Mouse (Mus musculus) telencephalon, adult 2 months (tissue): Measurements from ENCODE around the gene Tmem183a.

Experiments used
- DNase-seq: peaks from one replicate; pipeline ENCODE4 v3.0.0-alpha.2; 2011; ENCODE audit warnings: low read depth, low spot score

The Tmem183a gene

DNA sequence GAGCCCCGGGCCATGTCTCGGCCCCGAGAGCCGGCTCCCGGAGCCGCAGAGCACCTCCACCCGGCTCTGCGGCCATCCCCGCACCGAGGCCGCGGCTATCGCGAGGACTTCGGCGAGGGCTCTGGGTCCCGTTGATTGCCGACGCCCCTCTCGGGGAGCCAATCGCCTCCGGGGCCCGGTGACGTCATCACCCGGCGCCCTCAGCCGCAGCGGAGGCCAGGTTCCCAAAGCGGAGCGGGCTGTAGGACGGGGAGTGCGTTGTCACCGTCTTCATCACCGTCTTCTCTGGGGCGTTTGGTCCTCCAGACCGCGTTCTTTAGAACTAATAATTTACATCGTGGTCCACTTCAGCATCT lies at the start of gene Tmem183a:
Gene Tmem183a (minus strand): TSS at position 123 of the 356 bp plus-strand sequence.
- peak; percentile 90 for DNase-seq

DNA sequence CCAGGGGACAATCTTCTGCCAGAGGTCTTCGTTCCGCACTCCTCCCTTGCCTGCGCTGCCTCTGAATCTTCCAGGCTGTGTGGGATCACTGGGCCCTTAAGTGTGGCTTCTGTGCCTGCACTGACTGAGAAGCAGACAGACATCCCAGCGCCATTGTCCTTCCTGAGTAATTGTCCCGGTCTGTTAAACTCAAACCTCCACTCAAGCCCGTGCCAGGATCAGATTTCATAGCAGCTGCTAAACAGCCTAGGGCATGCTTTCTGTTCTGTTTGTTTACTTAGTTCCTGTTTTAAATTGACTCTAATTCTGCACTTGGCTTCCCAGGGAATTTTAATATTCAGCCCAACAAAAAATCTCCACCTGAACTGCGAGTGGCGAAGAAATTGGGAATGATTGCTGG lies 46.3 kb upstream of the Tmem183a start:
- DNase-seq: no peak

DNA sequence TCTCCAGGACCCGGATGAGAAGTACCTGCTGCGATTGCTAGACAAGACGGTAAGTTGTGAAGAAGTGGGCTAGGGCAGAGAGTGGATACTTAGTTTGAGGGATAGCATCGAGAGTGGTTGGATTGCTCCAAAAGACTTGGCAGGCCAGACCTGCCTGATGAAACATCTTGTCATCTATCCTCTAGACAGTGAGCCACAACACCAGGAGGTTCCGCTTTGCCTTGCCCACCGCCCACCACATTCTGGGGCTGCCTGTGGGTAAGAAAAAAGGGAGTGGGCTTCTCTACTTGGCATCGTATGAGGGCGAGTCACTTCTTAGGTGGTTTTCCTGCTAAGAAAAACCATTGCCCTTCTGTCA lies 44.6 kb upstream of the Tmem183a start:
- no peak for DNase-seq

DNA sequence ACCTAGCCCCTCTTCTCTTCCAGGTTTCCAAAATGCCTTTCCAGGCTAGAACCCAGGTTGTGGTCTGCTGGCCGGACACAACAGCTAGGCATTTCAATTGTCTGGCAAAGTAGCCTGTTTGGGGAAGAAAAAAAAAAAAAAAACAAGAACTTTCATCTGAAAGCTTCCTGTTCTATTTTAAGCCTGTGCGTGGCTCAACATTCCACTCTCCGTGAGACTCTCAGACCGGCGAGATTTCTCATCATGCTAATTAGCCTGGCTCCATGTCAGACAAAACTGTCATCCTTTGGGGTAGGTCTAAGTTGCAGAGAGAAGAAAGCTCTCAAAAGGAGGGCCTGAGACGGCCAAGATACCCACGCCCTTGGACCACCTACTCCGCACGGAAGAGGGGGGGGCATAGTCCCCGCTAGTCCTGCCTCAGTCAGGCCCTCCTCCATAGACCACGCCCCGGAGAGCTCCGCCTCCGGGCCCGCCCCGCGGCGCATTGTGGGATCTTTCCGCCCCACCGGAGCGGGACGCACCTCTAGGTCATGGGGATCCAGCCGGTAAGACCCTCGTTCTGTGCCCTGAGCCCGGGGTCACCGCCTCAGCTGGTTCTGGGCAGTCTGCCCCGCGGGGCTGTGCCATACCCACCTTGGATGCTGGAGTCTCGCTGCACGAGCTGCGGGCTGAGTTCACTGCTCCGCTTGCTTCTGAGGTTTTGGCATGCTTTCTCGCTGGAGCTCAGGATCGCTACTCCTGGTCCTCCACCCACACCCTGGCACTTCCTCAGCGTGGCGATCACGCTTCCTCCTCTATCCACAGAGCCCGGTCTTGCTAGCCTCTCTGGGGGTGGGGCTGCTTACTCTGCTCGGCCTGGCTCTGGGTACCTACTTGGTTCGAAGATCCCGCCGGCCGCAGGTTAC lies 44.0 kb upstream of the Tmem183a start, which contains the start of gene Cyb5r1:
Gene Cyb5r1 (plus strand): TSS at position 51 of the 905 bp plus-strand sequence.
- DNase-seq: peak; percentile 33

DNA sequence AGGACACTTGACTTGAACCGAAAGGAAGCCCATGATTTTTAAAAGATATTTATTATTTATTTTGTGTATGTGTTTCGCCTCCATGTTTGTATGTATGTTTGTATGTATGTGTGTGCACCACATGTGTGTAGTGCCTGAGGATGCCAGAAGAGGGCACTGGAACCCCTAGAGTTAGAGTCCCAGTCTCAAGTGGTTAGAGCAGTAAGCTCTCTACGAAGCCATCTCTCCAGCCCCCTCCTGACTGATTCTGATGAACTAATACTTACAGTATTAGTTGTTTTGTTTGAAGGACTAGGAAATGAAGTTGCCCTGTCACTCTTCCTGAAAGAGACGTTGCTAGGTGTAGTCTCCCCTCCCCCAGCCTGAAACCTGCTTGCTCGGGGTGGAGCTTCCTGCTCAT lies 38.0 kb upstream of the Tmem183a start:
- DNase-seq: no peak

DNA sequence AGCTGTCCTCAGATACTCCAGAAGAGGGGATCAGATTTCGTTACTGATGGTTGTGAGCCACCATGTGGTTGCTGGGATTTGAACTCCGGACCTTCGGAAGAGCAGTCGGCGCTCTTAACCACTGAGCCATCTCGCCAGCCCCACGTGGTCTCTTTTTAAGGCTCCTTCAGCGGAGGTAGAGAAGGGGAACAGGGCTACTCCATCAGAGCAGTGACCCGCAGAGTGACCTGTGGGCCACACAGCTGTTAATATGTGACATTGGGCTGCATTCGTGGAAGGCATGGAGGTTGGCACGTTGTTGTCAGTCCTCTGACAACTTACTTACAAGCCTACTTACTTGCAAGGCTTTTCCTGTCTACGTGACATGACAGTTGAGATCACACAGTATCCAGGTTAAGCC lies 36.4 kb upstream of the Tmem183a start:
- no peak for DNase-seq

DNA sequence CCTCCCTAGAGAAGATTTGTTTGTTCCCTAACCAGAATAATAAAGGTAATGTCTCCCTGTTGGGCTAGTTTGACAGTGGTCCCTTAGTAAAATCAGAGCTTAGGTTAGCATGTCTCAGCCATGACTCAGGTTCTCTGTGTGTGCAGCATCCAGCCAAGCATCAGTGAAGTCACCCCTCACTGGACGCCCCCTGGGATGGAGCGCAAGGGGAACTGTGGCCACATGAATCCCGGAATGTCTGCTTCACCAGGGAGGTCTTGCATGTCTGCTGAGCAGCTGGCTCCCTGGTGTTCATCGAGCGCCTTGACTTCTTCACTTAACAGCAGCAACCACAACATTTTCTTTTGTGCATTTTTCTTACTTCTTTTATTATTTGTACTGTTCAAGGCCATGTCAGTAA lies 32.0 kb upstream of the Tmem183a start:
- no peak for DNase-seq

DNA sequence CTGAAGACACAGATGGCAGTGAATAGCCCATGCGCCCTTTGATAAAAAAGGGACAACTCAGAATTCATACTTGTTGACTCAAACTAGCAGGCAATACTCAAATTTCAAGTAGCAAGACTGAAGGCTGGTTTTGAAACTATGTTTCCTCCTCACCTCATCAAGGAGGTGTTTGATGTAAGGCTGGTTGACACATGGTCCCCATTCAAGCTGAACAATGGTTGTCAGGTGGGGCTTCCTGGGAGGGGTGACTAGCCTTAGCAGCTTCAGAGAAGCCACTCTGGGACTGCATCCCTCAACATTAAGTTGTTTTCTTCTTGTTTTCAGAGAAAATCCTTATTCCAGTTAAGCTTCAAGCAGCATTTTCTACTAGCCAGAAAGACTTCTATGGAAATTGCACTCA lies 23.9 kb upstream of the Tmem183a start, which contains the start of gene 4933406M09Rik:
Gene 4933406M09Rik (plus strand): TSS at position 275 of the 400 bp plus-strand sequence.
- no peak for DNase-seq

DNA sequence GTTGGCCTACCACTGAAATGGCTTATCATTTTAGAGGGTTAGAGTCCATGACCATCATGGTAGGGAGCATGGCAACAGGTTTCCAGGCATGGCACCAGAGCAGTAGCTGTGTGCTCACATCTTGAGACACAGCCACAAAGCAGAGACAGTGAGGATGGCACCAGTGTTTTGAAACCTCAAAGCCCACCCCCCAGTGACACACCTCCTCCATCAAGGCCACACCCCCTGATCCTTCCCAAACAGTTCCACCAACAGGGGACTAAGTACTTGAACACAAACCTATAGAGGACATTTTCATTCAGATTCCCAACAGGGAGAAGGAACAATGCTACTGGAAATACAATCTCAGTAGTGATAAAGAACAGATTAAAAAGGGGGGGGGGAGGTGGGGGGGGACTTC lies 23.4 kb upstream of the Tmem183a start:
- no peak for DNase-seq

DNA sequence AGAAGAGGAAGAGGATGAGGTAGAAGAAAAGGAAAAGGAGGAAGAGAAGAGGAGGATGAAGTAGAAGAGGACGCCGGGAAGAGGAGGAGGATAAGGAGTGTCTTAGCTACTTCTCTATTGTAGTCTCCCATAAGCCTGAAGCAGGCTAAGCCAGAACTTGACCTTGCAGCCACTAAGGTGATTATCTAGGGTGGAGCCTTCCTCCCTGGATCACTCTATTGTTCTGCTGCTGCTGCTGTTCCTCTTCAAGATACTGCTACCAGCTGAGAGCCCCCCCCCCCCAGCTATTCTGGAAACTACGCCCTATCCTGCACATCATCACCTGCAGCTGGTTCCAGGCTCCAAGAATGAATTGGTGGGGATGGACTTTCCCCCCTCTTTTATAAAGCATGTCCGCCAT lies 22.8 kb upstream of the Tmem183a start:
- DNase-seq: no peak

DNA sequence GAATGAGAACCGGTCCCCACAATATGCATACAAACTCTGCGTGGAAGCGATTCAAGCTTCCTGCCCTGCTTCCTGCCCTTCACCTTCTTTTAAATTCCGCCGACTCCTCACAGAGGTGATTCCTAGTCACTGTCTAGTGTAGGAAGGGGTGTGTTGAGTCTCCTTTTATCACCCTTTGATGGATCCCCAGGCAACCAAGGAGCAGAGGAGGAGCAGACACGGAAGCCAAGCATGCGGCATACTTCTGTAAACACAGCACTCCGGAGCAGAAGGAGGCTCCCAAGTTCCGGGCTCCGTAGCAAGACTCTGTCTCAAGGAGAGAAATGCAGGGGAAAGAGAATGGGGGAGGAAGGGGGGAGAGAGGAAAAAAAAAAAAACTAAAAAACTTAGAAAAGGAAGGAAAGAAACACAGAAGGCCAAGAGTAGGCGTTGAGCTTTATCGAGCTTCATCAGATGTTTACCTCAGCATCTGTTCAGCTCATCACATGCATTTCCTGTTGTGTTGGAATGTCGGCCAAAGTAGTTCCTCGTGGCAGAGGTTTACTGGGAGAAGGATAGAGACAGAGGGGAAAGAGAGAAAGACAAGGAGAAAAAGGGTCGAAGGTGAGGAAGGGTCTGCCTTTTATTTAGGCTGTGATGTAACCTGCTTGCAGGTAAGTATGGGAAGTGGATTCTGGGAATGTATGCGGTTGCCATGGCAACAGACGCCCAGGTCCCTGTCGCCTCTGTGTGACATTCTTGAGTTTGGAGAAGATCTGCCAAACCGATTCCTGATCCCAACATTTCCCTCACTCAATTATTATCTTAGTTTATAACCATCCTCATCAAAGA lies 20.2 kb upstream of the Tmem183a start:
- peak; percentile 34 for DNase-seq

DNA sequence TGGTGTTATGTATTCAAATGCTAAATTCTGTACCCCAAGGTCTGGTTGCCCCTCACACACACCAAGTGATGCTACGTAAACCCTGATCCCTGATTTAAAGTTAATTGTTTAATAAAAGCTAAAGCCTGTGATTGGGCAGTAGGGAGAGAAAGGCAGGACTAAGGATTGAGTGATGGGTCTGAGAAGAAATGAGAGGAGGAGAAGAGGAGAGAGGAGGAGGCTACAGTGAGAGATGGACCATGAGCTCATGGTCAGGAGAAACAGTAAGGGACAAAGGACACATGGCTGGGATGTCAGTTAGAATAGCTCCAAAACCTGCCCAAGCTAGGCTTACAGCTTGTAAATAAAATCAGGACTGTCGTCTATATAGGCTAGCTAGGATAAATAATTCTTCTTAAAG lies 19.3 kb upstream of the Tmem183a start:
- no peak for DNase-seq

DNA sequence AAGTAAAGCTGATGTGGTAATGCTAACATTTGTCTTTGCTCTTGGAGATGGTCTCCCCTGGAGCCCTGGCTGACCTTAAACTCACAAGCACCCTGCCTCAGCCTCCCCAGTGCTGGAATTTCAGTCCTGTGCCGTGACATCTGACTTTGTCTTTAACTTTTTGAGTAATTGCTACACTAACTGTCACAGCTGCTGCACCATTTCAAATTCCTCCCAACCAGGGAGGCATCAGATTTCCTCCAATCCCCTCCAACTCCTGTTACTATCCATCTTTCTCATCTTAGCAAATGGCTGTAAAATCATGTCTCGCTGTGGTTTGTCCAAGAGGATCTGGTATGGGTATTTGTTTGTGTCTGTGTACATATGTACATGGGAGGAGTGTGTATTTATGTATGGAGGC lies 12.3 kb upstream of the Tmem183a start:
- DNase-seq: no peak

DNA sequence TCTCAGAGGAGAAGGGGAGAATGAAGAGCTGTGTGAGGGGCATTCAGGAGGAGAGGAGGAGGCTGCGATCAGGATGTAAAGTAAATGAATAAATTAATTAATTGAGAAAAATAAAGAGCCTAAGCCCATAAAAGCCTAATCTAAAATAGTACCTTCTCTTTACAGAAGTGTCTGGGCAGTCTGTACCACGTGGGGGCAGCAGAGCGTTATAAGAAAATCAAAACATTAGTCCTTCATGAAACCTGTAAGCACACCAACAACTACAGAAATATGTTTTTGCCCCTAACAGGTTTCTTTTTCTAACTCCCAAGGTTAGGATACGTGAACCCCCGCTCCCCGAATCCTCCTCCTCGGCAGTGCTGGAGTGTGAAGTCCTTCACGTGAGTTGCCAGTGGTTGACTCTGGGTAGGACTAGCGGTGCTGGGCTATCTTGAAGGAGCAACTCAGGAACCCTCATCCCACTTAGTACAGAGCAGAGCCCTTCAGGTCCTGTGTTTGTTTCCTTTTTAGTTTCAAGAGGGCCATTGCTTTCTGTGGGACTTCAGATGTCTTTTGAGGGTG lies 7.1 kb upstream of the Tmem183a start:
- DNase-seq: no peak

DNA sequence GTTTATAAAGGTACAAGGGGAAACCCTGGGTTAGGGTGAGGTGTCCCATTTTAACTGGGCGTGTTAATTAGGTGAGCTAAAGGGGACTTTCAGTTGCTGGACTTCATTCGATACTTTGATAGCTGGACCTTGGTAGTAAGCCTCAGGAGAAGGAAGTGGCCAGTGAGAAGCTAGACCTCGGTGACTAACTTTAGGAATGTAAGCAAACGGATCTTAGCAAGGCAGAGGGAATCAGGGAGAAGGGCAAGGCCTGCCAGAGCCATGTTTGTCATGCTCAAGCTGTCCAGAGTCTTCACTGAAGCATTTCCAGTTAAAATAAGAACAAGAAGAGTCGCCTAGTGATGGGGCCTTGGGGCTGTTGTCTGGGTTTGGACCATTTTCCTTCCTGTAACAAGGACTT lies 3.7 kb upstream of the Tmem183a start:
- no peak for DNase-seq

DNA sequence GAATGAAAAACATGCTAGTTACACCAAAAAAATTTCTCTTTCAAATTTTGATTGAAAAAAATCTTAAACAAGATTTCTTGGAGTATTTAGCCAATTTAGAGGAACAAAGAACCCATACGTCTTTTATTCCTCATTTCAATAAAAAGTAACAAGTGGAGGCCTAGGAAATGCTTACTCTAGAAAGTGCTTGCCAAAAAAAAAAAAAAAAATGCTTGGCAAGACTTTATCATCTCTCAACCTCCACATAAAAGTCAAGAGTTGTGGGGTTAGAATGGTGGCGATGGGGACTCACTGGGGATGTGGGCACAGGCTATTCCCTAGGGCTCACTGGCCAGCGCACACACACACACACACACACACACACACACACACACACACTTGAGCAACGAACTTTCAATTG lies 1.4 kb upstream of the Tmem183a start:
- no peak for DNase-seq

DNA sequence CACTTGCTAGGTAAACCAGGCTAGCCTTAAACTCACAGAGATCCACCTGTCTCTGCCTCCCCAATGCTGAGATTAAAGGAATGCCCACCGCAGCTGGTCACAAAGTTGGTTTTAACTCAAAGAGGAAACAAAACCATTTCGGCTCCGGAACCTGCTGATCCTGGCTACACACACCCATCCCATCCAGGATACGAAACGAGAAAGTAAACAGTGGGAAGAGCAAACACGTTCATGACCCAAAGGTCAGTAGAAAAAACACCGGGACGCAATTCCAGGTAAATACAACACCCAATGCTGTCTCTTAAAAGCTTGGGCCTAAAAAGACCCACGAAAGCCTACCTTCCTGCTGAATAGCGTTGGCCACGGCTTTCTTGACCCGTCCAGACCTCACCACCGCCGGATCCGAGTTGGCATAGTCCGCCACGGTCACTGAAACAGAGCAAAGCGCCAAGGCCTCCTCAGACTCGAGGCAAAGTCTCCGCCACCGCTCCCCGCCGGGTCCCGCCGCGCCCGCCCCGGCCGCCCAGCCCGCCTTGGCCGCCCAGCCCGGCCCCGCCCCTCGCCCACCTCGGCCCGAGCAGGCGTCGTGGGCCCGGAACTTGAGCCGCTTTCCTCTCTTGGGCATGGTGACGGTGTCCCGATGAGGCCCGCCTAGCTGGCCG lies 453 bp downstream of the Tmem183a start:
- no peak for DNase-seq

DNA sequence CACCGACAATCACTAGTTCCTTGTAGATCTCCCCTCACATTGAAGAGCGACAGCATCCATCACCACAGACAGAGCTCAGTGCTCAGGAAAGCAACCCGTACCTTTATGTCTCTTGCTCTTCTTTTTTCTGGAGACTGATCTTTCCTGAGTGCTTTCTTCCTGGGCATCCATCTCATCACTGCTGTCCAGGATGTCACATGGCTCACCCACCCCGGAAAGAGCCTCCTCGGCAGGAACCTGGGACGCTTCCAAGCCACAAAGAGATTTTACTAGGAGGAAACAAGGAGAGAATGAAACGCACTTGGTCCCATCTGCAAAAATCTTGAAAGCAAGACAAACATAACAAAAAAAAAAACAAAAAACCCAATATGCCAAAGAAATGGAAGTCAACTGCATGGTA lies 1.1 kb downstream of the Tmem183a start:
- no peak for DNase-seq

DNA sequence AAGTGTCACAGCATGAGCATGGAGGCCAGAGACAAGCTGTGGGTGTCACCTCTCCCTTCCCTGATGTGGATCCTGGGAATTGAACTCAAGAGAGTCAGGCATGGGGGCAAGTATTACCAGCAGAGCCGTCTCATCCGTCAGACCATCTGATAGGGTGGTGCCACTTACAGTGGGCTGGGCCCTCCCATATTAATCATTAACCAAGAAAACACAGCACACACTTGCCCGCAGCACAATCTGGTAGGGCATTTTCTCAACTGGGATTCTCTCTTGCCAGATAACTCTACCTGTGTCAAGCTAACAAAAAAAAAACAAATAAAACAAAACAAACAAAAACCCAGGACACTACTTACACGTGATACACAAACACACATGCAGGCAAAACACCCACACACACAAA lies 4.3 kb downstream of the Tmem183a start:
- no peak for DNase-seq

DNA sequence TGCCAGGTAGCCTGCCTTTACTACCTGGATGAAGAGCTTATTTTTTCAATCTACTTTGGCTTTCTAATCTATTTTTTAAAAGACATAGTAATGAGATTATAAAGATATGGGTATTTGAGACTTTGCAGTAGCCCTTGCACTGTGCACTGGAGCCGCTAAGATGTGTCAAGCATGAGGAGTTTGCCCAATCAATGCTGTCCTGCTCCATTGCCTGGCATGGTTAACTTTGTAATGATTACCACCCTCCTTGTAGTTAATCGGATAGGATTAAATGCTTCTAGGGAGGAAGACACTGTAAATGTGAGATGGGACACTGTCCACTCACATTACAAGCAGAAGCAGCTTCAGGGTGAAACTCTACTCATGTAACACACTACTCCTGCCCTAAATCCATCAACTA lies 8.5 kb downstream of the Tmem183a start:
- no peak for DNase-seq

DNA sequence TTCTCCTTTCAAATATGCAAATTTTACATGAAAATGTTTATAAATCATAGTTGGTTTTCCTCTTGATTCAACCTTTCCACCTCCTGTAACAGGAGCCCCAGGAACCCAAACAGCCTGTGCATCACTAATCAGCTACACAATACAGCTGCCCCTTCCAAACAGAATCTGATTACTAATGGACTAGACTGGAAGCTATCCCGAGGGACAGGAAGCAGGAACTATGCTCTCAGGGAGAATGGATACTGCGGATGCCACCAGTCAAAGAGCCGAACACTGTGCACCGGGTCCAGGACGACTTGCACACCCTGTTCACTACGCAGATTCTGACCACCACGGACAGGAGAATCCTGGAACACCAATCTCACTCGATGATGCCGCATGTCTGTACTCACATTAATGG lies 14.0 kb downstream of the Tmem183a start:
- DNase-seq: no peak

DNA sequence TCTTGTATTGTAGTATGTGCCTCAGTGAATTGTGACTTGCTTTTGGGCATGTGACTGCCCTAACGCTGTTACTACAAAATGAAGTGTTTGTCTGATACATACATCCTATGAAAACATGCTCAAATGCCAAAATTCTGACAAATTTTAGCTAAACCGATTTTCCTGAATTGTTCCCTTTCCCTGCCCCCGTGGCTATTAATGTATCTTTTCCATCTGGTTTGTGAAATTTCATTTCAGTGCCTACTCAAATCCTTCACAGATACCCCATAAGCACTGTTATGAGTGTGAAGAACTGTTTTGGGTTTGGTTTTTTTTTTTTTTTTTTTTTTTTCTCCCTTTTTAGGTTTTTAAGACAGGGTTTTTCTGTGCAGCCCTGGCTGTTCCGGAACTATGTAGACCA lies 16.7 kb downstream of the Tmem183a start:
- peak; percentile 86 for DNase-seq
